Mouse (Mus musculus) CD4-positive helper T cell, adult 2 months (primary cell): ENCODE data around the gene Kif14.
A peak's percentile ranks its signal among the peaks of the same experiment; 100 is the strongest.

Experiments used
- DNase-seq: peaks from one replicate; pipeline ENCODE4 v3.0.0-alpha.2; 2012; ENCODE audit warnings: low read depth, missing footprints, low spot score

The Kif14 gene

GRCm38 (mm10) chr1:136466143-136466811 is at the start of gene Kif14:
Kif14 (plus strand) TSS chr1:136466343.
- peak; percentile 97 for DNase-seq

GRCm38 (mm10) chr1:136418393-136418792 is 47.8 kb upstream of the Kif14 start:
- no peak for DNase-seq

- DNase-seq, result no peak
Measured at GRCm38 (mm10) chr1:136427166-136427969, 38.8 kb upstream of the Kif14 start.

DNA sequence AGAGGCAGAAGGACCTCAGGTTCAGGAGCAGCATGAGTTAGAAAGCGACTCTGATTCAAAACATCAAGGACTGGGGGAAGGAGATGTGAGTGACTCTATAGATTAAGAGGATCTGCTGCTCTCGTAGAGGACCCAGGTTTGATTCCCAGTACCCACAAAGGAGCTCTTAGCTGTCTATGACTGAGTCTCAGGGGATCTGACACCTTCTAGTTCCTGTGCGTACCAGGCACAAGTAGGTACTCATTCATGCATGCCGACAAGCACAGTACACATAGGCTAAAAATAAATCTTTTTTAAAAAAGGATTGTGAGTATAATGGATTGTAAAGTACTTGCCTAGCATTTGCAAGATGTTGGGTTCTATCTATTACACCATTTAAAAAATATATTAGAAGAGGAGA is 37.2 kb upstream of the Kif14 start:
- no peak for DNase-seq

- no peak for DNase-seq
Measured at GRCm38 (mm10) chr1:136430126-136430818, 35.9 kb upstream of the Kif14 start.

- no peak for DNase-seq
Measured at GRCm38 (mm10) chr1:136440741-136441140, 25.4 kb upstream of the Kif14 start.

DNA sequence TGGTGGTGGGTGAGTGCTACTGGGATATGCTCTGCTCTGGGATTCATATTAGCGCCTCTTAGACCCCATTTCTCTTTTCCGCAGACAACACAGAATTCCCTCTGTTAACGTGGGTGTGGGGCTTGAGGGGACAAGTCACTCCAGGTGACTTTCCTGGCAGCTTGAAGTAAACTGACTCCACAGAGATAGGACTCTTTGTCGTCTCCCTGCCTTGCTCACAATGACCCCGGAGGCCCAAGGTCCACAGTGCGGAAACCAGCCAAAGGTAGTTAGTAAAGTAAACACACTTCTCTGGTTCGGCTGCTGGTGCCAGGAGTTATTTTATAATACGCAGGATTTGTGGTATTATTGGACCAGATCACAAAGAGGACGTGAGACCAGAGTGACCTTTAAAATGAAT is 23.3 kb upstream of the Kif14 start:
- DNase-seq, result no peak

GRCm38 (mm10) chr1:136444555-136445255 is 21.4 kb upstream of the Kif14 start:
- DNase-seq, result no peak

GRCm38 (mm10) chr1:136446933-136447332 is 19.2 kb upstream of the Kif14 start:
- no peak for DNase-seq

DNA sequence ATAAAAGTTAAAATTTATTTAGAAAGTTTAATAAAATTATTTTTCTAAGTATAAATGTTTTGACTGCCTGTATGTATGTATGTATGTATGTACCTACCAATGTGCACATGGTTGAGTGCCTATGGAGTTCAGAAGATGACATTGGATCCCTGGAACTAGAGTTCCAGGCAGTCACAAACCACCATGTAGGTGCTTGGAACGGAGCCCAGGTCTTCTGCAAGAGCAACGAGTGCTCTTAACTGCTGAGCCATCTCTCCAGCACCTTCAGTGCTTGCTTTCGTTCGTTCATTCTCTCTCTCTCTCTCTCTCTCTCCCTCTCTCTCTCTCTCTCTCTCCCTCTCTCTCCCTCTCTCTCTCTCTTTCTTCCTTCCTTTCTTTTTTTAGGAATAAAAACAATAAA is 18.8 kb upstream of the Kif14 start:
- no peak for DNase-seq

GRCm38 (mm10) chr1:136449541-136449940 is 16.6 kb upstream of the Kif14 start:
- no peak for DNase-seq

DNA sequence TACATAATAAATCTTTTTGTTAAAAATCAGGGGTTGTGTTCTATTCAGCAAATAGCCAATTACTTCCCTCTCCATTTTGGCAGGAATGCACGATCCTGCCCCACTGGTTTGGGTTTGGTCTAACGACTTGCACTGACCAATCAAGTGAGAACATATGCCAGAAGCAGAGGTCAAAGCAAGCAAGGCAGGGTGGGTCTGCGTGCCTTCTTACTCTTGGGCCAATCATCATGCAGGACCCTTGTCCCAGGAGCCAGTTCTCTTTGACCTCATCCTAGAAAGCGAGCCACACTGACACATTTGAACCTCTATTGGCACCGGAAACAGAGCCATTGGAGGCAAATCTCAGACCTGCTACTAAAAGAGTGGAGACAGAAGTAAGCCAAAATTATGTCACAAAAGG is 15.9 kb upstream of the Kif14 start:
- no peak for DNase-seq

- no peak for DNase-seq
Measured at GRCm38 (mm10) chr1:136452421-136452820, 13.7 kb upstream of the Kif14 start.

DNA sequence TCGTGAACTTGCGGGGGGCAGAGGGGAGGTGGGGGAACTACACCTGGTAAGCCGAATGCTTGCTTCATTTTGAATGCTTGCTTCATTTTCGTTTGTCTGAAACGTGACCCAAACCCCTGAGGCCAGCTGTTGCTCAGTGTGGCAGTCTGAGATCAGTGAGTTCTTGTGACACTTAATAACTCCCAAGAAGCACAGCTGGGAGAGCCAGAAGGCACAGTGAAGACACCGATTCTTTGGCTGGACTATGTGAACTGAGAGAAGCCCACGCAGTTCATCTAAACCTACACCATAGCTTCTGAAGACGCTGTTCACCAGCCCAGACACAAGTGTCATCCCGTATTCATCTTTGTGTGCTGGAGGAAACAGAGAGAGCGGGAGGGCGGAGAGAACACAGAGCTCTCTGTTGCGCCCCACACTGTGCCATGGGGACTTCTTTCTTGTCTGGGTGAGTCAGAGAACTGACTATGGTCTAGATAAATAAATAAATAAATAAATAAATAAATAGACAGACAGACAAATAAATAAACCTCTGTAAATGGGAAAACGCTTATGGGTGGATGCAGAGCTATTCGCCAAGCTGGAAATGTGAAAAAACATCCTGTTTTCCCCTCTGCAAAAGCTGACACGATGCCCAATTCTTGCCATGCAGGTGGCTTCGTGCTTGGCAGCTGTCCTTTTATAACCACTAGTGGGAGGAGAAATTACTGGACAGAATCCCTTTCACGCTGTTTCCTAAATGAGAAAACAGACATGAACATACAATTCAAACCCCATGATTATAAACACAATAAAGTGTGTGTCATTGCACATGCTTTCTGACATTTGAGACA is 10.2 kb upstream of the Kif14 start:
- DNase-seq, result no peak

GRCm38 (mm10) chr1:136456741-136457140 is 9.4 kb upstream of the Kif14 start:
- no peak for DNase-seq

GRCm38 (mm10) chr1:136457403-136457802 is 8.7 kb upstream of the Kif14 start:
- DNase-seq, result no peak

DNA sequence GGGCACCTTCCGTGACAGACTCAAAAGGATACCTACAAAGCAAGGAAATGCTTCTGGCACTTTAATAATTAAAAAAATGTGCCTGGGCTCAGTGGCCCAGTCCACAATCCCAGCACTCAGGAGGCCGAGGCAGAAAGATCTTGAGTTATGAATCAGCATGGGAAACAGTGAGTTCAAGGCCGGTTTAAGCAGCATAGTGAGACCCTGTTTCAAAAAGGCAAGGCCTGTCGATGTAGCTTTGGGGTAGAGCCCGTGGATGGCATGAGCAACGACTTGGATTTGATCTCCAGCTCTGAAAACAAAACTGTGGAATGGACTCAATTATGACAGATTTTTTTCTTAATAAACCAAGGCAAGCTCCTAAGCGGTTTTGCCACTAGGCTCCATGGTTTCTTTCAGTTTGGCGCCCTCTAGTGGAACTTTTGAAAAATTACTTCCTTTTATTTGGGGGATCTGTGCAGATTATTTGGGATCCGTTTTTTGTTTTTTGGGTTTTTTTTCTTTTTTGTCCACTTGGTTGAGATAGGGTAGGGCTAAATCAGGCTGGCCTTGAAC is 7.4 kb upstream of the Kif14 start:
- DNase-seq, result peak; percentile 66

DNA sequence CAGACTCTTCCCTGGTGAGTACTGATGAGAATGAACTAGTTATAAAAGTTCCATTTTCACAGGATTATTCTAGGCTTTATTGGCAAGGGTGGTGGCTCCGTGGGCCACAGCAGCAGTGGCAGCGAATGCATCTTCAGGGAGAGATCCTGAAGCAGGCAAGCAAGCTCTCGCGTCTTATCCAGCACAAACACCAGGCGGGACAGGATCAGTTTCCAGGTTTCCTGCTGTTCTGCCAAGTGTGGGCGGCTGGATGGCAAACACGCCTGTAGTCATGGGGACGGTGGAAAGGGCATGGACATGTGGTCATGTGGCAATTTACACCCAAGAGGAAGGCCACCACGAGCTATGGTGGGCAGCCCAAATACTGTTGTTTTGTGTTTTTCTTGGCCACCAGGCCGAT is 3.7 kb upstream of the Kif14 start:
- DNase-seq, result no peak

- DNase-seq, result no peak
Measured at GRCm38 (mm10) chr1:136465168-136465567, 975 bp upstream of the Kif14 start.

DNA sequence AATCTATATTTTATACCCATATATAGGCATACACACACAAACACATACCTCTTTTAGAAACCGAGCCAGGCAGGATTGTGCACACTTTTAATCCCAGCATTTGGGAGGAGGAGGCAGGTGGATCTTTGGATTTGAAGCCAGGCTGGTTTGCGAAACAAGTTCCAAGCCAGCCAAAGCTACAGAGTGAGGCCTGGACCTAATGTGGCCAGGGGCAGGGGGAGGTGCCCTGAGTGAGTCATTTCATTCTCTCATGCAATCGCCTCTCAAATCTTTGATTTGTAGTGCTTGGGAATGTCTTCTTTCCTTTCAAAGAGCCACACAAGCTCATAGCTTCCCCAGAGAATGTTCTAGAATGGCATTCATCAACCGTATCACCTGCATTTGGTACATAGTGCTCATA is 3.3 kb downstream of the Kif14 start:
- DNase-seq, result no peak

GRCm38 (mm10) chr1:136470471-136470870 is 4.3 kb downstream of the Kif14 start:
- DNase-seq, result no peak
